Mouse (Mus musculus) intestine, embryonic 15.5 days (tissue): ENCODE measurements around the gene Top2a. TPM values are rescaled to one million over a fixed set of nuclear protein-coding genes. Genes with fewer than 3 reads are reported as not detected.

Source experiments
- ATAC-seq: fragments of 200-750 bp; cut with Nextera tagmentation; 2 replicates; pipeline ENCODE4 v1.8.0; 2017; ENCODE audit warnings: moderate TSS enrichment, moderate library complexity
- H3K27ac ChIP-seq: fragments of 300-500 bp; sonication (generic); 2 replicates; pipeline ENCODE4 v1.5.1; 2015; ENCODE audit warnings: mild to moderate bottlenecking, inconsistent platforms
- H3K27me3 ChIP-seq: fragments of 300-500 bp; sonication (generic); replicated peaks from 2 replicates; pipeline ENCODE4 v1.6.1; 2015; ENCODE audit warnings: inconsistent platforms
- H3K36me3 ChIP-seq: fragments of 300-500 bp; sonication (generic); 2 replicates; pipeline ENCODE4 v1.6.1; 2015; ENCODE audit warnings: inconsistent platforms
- H3K4me1 ChIP-seq: fragments of 300-500 bp; sonication (generic); replicated peaks from 2 replicates; pipeline ENCODE4 v1.6.1; 2015; ENCODE audit warnings: inconsistent platforms
- H3K4me2 ChIP-seq: fragments of 300-500 bp; sonication (generic); replicated peaks from 2 replicates; pipeline ENCODE4 v1.6.1; 2015; ENCODE audit warnings: mild to moderate bottlenecking, inconsistent platforms
- H3K4me3 ChIP-seq: fragments of 300-500 bp; sonication (generic); replicated peaks from 2 replicates; pipeline ENCODE4 v1.5.1; 2015; ENCODE audit warnings: inconsistent platforms
- H3K9ac ChIP-seq: fragments of 300-500 bp; sonication (generic); 2 replicates; pipeline ENCODE4 v1.6.1; 2015; ENCODE audit warnings: inconsistent platforms
- H3K9me3 ChIP-seq: fragments of 300-500 bp; sonication (generic); 2 replicates; pipeline ENCODE4 v1.6.1; 2016; ENCODE audit warnings: inconsistent platforms
- WGBS: fragments of 180-500 bp; shearing (Covaris S2); methylation state at CpG from one replicate; pipeline ENCODE4 v1.1.7; 2015; 5-methylcytosine and 5-hydroxymethylcytosine counted together
- polyA plus RNA-seq: library from polyadenylated mRNA; unstranded; fragments of >200 nt; fragmentation: Nextera tagmentation; extraction: Ambion mirVana; gene quantifications from 2 replicates; pipeline ENCODE4 v1.2.1, GENCODE M21; 2015

Gene Top2a
- polyA plus RNA-seq, 1 experiment from 2014 or later: 194 TPM

- ATAC-seq: no peak
- WGBS: 73% methylated on average over 6 of the region's 6 CpGs
- Histone ChIP-seq H3K36me3 (no peaks in the 10 kb centered on the region), H3K27me3 (no peaks in the 10 kb centered on the region), H3K9me3 (no peaks in the 10 kb centered on the region), H3K9ac (no peak overlapping the region), H3K4me1 (no peaks in the 10 kb centered on the region; the same call in 1 of the 2 replicates), H3K27ac (no peak overlapping the region), H3K4me2 (no peak overlapping the region), H3K4me3 (no peak overlapping the region)
Measured at GRCm38 (mm10) chr11:99036254-99036653, 12.3 kb upstream of the Top2a start.

- Histone ChIP-seq H3K4me1 (no peaks in the 10 kb centered on the region), H3K36me3 (no peaks in the 10 kb centered on the region), H3K9me3 (no peaks in the 10 kb centered on the region), H3K27me3 (no peaks in the 10 kb centered on the region), H3K4me2 (no peak overlapping the region), H3K27ac (no peak overlapping the region), H3K9ac (no peak overlapping the region), H3K4me3 (no peak overlapping the region)
- ATAC-seq: no peak
- 69% methylated on average over 4 of the region's 4 CpGs for WGBS
Measured at GRCm38 (mm10) chr11:99035350-99035749, 11.4 kb upstream of the Top2a start.

- Histone ChIP-seq H3K4me3 (no peak overlapping the region), H3K4me1 (no peaks in the 10 kb centered on the region), H3K27ac (no peak overlapping the region), H3K4me2 (no peak overlapping the region), H3K9me3 (no peaks in the 10 kb centered on the region), H3K9ac (no peak overlapping the region), H3K36me3 (no peaks in the 10 kb centered on the region), H3K27me3 (no peaks in the 10 kb centered on the region)
- ATAC-seq: no peak
- WGBS: 81% methylated on average over 12 of the region's 12 CpGs
Measured at GRCm38 (mm10) chr11:99026899-99027440, 3.0 kb upstream of the Top2a start.

- Histone ChIP-seq H3K9ac (no peak overlapping the region), H3K36me3 (no peaks in the 10 kb centered on the region), H3K4me2 (no peak overlapping the region), H3K27ac (no peak overlapping the region), H3K9me3 (no peaks in the 10 kb centered on the region), H3K4me3 (no peak overlapping the region), H3K27me3 (no peaks in the 10 kb centered on the region), H3K4me1 (no peaks in the 10 kb centered on the region)
- no peak for ATAC-seq
- 86% methylated on average over 6 of the region's 6 CpGs for WGBS
Measured at GRCm38 (mm10) chr11:99025878-99026277, 1.9 kb upstream of the Top2a start.

- Histone ChIP-seq H3K4me1 (no peaks in the 10 kb centered on the region), H3K36me3 (peaks cover 6% of the 10 kb centered on the region), H3K4me2 (peak overlapping the region; percentile 52), H3K9ac (no peak overlapping the region), H3K4me3 (peak overlapping the region; percentile 27), H3K9me3 (no peaks in the 10 kb centered on the region), H3K27ac (0 out of 2 replicates have a peak overlapping the region, but pooled peaks have one; percentile 37), H3K27me3 (no peaks in the 10 kb centered on the region)
- ATAC-seq: peak; percentile 43
- WGBS: 40% methylated on average over 18 of the region's 18 CpGs
Measured at GRCm38 (mm10) chr11:99024468-99025134, 612 bp upstream of the Top2a start.

GRCm38 (mm10) chr11:99023094-99023493 lies 895 bp downstream of the Top2a start:
- H3K4me3 ChIP-seq: peak overlapping the region; percentile 74
- H3K9me3 ChIP-seq: no peaks in the 10 kb centered on the region
- H3K27me3 ChIP-seq: no peaks in the 10 kb centered on the region
- H3K36me3 ChIP-seq: peaks cover 12% of the 10 kb centered on the region
- H3K4me2 ChIP-seq: peak overlapping the region; percentile 48
- H3K27ac ChIP-seq: no peak overlapping the region
- ATAC-seq: no peak
- H3K4me1 ChIP-seq: no peaks in the 10 kb centered on the region
- H3K9ac ChIP-seq: peak overlapping the region; percentile 73
- 2% methylated on average over 4 of the region's 4 CpGs for WGBS

- no peak for ATAC-seq
- H3K4me3 ChIP-seq: peak overlapping the region; percentile 74
- no peaks in the 10 kb centered on the region for H3K27me3 ChIP-seq
- peaks cover 18% of the 10 kb centered on the region for H3K36me3 ChIP-seq
- H3K4me1 ChIP-seq: no peaks in the 10 kb centered on the region
- 65% methylated on average over 5 of the region's 5 CpGs for WGBS
- H3K27ac ChIP-seq: no peak overlapping the region
- no peaks in the 10 kb centered on the region for H3K9me3 ChIP-seq
- H3K9ac ChIP-seq: peak overlapping the region; percentile 73; the same call in 1 of the 2 replicates
- peak overlapping the region; percentile 48 for H3K4me2 ChIP-seq
Measured at GRCm38 (mm10) chr11:99022384-99022933, 1.5 kb downstream of the Top2a start.

- Histone ChIP-seq H3K27me3 (no peaks in the 10 kb centered on the region), H3K4me1 (no peaks in the 10 kb centered on the region), H3K27ac (no peak overlapping the region), H3K4me2 (no peak overlapping the region), H3K9me3 (no peaks in the 10 kb centered on the region), H3K36me3 (peaks cover 26% of the 10 kb centered on the region), H3K4me3 (no peak overlapping the region), H3K9ac (no peak overlapping the region)
- ATAC-seq: no peak
- WGBS: 92% methylated on average over 6 of the region's 6 CpGs
Measured at GRCm38 (mm10) chr11:99019844-99020243, 4.1 kb downstream of the Top2a start.

GRCm38 (mm10) chr11:99013856-99014255 lies 10.1 kb downstream of the Top2a start:
- H3K36me3 ChIP-seq: peaks cover 48% of the 10 kb centered on the region
- no peak for ATAC-seq
- H3K4me2 ChIP-seq: no peak overlapping the region
- 95% methylated on average over 1 of the region's 1 CpGs for WGBS
- no peaks in the 10 kb centered on the region for H3K4me1 ChIP-seq
- no peaks in the 10 kb centered on the region for H3K27me3 ChIP-seq
- no peak overlapping the region for H3K4me3 ChIP-seq
- H3K9me3 ChIP-seq: no peaks in the 10 kb centered on the region
- H3K27ac ChIP-seq: no peak overlapping the region
- no peak overlapping the region for H3K9ac ChIP-seq

GRCm38 (mm10) chr11:99010706-99011105 lies 13.3 kb downstream of the Top2a start:
- 94% methylated on average over 5 of the region's 5 CpGs for whole genome bisulfite sequencing
- H3K27me3 ChIP-seq: no peaks in the 10 kb centered on the region
- no peak overlapping the region for H3K4me2 ChIP-seq
- ATAC-seq: no peak
- no peaks in the 10 kb centered on the region for H3K4me1 ChIP-seq
- no peak overlapping the region for H3K9ac ChIP-seq
- H3K4me3 ChIP-seq: no peak overlapping the region
- no peak overlapping the region for H3K27ac ChIP-seq
- peaks cover 39% of the 10 kb centered on the region for H3K36me3 ChIP-seq
- no peaks in the 10 kb centered on the region for H3K9me3 ChIP-seq

GRCm38 (mm10) chr11:99010124-99010523 lies 13.9 kb downstream of the Top2a start:
- ATAC-seq: no peak
- H3K4me3 ChIP-seq: no peak overlapping the region
- no peaks in the 10 kb centered on the region for H3K9me3 ChIP-seq
- H3K27ac ChIP-seq: no peak overlapping the region
- no peaks in the 10 kb centered on the region for H3K4me1 ChIP-seq
- no peak overlapping the region for H3K4me2 ChIP-seq
- H3K36me3 ChIP-seq: peaks cover 38% of the 10 kb centered on the region
- no peak overlapping the region for H3K9ac ChIP-seq
- 72% methylated on average over 4 of the region's 4 CpGs for WGBS
- no peaks in the 10 kb centered on the region for H3K27me3 ChIP-seq

- Histone ChIP-seq H3K27me3 (no peaks in the 10 kb centered on the region), H3K4me1 (no peaks in the 10 kb centered on the region), H3K36me3 (peaks cover 36% of the 10 kb centered on the region), H3K9me3 (no peaks in the 10 kb centered on the region), H3K4me3 (no peak overlapping the region), H3K9ac (no peak overlapping the region), H3K4me2 (no peak overlapping the region), H3K27ac (no peak overlapping the region)
- ATAC-seq: no peak
- 90% methylated on average over 9 of the region's 9 CpGs for WGBS
Measured at GRCm38 (mm10) chr11:99006788-99007187, 17.2 kb downstream of the Top2a start.

- no peak overlapping the region for H3K27ac ChIP-seq
- H3K9ac ChIP-seq: no peak overlapping the region
- no peak for ATAC-seq
- no peak overlapping the region for H3K4me3 ChIP-seq
- no peaks in the 10 kb centered on the region for H3K27me3 ChIP-seq
- H3K9me3 ChIP-seq: no peaks in the 10 kb centered on the region
- WGBS: 91% methylated on average over 11 of the region's 11 CpGs
- H3K4me2 ChIP-seq: no peak overlapping the region
- no peaks in the 10 kb centered on the region for H3K4me1 ChIP-seq
- peaks cover 63% of the 10 kb centered on the region for H3K36me3 ChIP-seq
Measured at GRCm38 (mm10) chr11:98999243-98999642, 24.7 kb downstream of the Top2a start.
